Mouse (Mus musculus): Measurements from ENCODE around the gene Tprkb.
A peak's percentile ranks its signal among the peaks of the same experiment; 100 is the strongest.

DNA sequence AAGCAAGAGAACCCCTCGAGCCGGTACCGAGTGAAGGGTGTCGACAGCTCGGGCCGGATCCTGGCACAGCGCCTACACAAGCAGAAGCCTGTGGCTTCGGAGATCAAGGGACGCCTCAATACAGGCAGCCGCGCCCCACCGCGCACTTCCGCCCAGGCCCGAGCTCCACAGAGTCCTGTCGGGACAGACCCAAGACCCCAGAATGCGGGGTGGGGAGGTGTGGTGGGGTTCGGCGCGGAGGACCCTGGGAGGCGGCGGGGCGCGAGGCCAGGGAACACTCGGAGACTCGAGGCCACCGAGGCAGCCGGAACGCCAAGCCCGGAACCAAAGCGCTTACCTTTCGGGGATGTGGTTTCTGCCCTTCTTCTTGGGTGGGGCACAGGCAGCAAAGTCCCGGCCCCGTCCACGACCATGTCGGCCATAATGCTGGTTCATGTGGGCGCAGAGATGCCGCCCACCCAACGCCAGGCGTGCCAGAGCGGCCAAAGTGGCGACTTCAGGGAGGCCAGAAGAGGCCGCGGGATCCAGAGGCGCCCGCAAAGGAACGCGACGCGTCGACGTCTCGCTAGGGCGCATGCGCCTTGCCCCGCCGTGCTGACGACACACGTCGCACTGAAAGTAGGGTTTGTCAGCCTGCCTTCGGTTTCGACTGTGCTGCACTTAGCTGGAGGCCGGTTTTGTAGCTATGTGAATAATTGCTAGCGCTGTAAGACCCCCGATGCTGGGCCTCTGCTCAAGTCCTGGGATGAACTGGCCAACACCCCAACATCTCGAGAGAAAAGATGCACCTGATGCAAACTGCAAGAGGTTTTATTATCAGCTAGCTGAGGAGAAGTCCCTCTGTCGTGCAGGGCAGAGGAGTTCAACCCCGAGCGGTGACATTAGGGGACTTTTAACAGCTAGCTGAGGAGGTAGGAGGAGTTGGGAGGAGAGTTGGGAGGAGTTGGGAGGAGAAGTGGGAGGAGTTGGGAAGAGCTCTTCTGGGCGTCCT, 49.7 kb downstream of the Tprkb start, which contains the start of gene Dusp11:
- TF ChIP-seq CTCF (IDR thresholded peaks at IDR 0.05; ENCODE audit: borderline replicate concordance, insufficient read depth, low read depth, low read length) (no peak), POLR2A (IDR thresholded peaks at IDR 0.05; ENCODE audit: borderline replicate concordance, insufficient read depth, low read length) (peak; percentile 91)

Measured in cerebellum, adult 2 months (tissue).